ENCODE assay signal across 8 mouse cellular contexts in the genomic region with DNA sequence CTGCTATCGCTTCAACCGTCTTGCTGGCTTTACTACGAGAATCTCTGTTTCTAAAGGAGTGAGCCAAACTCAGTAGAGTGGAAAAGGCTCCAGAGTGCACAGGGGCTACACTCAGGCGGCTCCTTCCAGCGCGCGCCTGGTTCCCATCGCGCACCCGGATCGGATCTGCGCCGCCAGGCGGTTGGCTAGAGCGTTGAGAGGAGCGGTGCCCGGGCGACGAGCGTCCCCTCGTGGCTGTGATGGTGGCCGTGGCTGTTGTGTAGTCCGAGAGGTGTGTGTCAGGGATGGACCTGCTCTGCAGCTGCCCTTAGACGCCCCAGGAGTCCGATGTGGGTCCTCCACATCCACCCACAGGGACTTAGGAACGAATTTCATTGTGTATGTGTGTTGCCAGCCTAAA. TPM values are rescaled to one million over a fixed set of nuclear protein-coding genes. Genes with fewer than 3 reads are reported as not detected.
DNase-seq lines count a peak whose midpoint lies in the region; ATAC-seq and TF ChIP-seq lines count a peak whose summit lies in the region.

Gene Abca14, plus strand, starts transcription at position 173 of the 400 bp plus-strand sequence.

- 14% methylated on average over 26 of the region's 26 CpGs for WGBS in spleen, adult 2 months
- WGBS in forebrain, embryonic 11.5 days = 4% methylated on average over 26 of the region's 26 CpGs
- WGBS in heart, embryonic 13.5 days = 6% methylated on average over 26 of the region's 26 CpGs
- WGBS in kidney, embryonic 15.5 days = 5% methylated on average over 26 of the region's 26 CpGs
- WGBS in limb, embryonic 12.5 days = 6% methylated on average over 26 of the region's 26 CpGs
- WGBS in midbrain, embryonic 13.5 days = 3% methylated on average over 26 of the region's 26 CpGs
- 6% methylated on average over 26 of the region's 26 CpGs for WGBS in stomach, embryonic 15.5 days

- H3K27ac ChIP-seq in spleen, adult 2 months (ENCODE audit: insufficient read depth, low read length) = no peak within 1 kb of the TSS
- H3K27ac ChIP-seq in forebrain, embryonic 11.5 days (ENCODE audit: low read depth, low read length) = no peak within 1 kb of the TSS
- no peak within 1 kb of the TSS for H3K27ac ChIP-seq in heart, embryonic 13.5 days (replicated peaks)
- H3K27ac ChIP-seq in kidney, embryonic 15.5 days = no peak within 1 kb of the TSS
- no peak within 1 kb of the TSS for H3K27ac ChIP-seq in limb, embryonic 12.5 days
- no peak within 1 kb of the TSS for H3K27ac ChIP-seq in midbrain, embryonic 13.5 days
- H3K27ac ChIP-seq in stomach, embryonic 15.5 days = no peak within 1 kb of the TSS

- no peak for TF ChIP-seq POLR2A in spleen, adult 2 months (IDR thresholded peaks at IDR 0.05; ENCODE audit: low read depth, low read length)

- H3K4me3 ChIP-seq in spleen, adult 2 months (ENCODE audit: extremely low read depth, insufficient read depth, insufficient read length) = no peak within 1 kb of the TSS
- H3K4me3 ChIP-seq in forebrain, embryonic 11.5 days (ENCODE audit: low read depth, low read length) = no peak within 1 kb of the TSS
- no peak within 1 kb of the TSS for H3K4me3 ChIP-seq in heart, embryonic 13.5 days
- H3K4me3 ChIP-seq in kidney, embryonic 15.5 days (replicated peaks) = no peak within 1 kb of the TSS
- H3K4me3 ChIP-seq in limb, embryonic 12.5 days (replicated peaks) = no peak within 1 kb of the TSS
- H3K4me3 ChIP-seq in midbrain, embryonic 13.5 days (replicated peaks) = no peak within 1 kb of the TSS
- H3K4me3 ChIP-seq in stomach, embryonic 15.5 days (replicated peaks) = no peak within 1 kb of the TSS

- no peak within 1 kb of the TSS for H3K4me2 ChIP-seq in forebrain, embryonic 11.5 days (ENCODE audit: low read depth, low read length, severe bottlenecking)
- H3K4me2 ChIP-seq in heart, embryonic 13.5 days = peak within 1 kb of the TSS; percentile 35
- peak within 1 kb of the TSS; percentile 27; the same call in 1 of the 2 replicates for H3K4me2 ChIP-seq in kidney, embryonic 15.5 days
- H3K4me2 ChIP-seq in limb, embryonic 12.5 days = no peak within 1 kb of the TSS
- H3K4me2 ChIP-seq in midbrain, embryonic 13.5 days (replicated peaks) = no peak within 1 kb of the TSS
- H3K4me2 ChIP-seq in stomach, embryonic 15.5 days = peak within 1 kb of the TSS; percentile 32; the same call in 1 of the 2 replicates

- TF ChIP-seq CTCF in spleen, adult 2 months (IDR thresholded peaks at IDR 0.05; ENCODE audit: extremely low read depth, insufficient read depth, insufficient read length, insufficient replicate concordance) = 0 out of 2 replicates have a peak, but pooled peaks have one; percentile 27

- H3K36me3 ChIP-seq in spleen, adult 2 months (ENCODE audit: control insufficient read depth, insufficient read depth, low read length) = no peaks in the 10 kb centered on the region
- no peaks in the 10 kb centered on the region for H3K36me3 ChIP-seq in forebrain, embryonic 11.5 days (ENCODE audit: control insufficient read depth, insufficient read depth, low read length)
- no peaks in the 10 kb centered on the region for H3K36me3 ChIP-seq in heart, embryonic 13.5 days
- no peaks in the 10 kb centered on the region for H3K36me3 ChIP-seq in kidney, embryonic 15.5 days
- H3K36me3 ChIP-seq in limb, embryonic 12.5 days = no peaks in the 10 kb centered on the region
- H3K36me3 ChIP-seq in midbrain, embryonic 13.5 days = no peaks in the 10 kb centered on the region
- H3K36me3 ChIP-seq in stomach, embryonic 15.5 days = no peaks in the 10 kb centered on the region

- DNase-seq in spleen, adult 2 months (ENCODE audit: low read depth in 1 of 2, low spot score in 2 of 2) = no peak
- no peak for DNase-seq in spleen, postnatal 36 days (ENCODE audit: low spot score in 2 of 2)
- peak; percentile 89 for DNase-seq in forebrain, embryonic 11.5 days (ENCODE audit: low spot score)

- peak; percentile 87 for ATAC-seq in forebrain, embryonic 11.5 days (replicated peaks; ENCODE audit: low FRiP score)
- peak; percentile 53; the same call in 1 of the 2 replicates for ATAC-seq in heart, embryonic 13.5 days (ENCODE audit: extremely low read depth, insufficient number of reproducible peaks, low FRiP score, low TSS enrichment)
- peak; percentile 91 for ATAC-seq in kidney, embryonic 15.5 days (replicated peaks; ENCODE audit: low FRiP score)
- peak; percentile 79 for ATAC-seq in limb, embryonic 12.5 days (ENCODE audit: insufficient number of reproducible peaks, insufficient read depth, low FRiP score, low TSS enrichment, low read depth)
- peak; percentile 88 for ATAC-seq in midbrain, embryonic 13.5 days
- ATAC-seq in stomach, embryonic 15.5 days (ENCODE audit: insufficient read depth, low FRiP score, low read depth) = peak; percentile 59; the same call in 1 of the 2 replicates

- H3K9ac ChIP-seq in forebrain, embryonic 11.5 days (ENCODE audit: low read length) = no peak within 1 kb of the TSS
- H3K9ac ChIP-seq in heart, embryonic 13.5 days = no peak within 1 kb of the TSS
- H3K9ac ChIP-seq in kidney, embryonic 15.5 days = no peak within 1 kb of the TSS
- no peak within 1 kb of the TSS for H3K9ac ChIP-seq in limb, embryonic 12.5 days (replicated peaks)
- H3K9ac ChIP-seq in midbrain, embryonic 13.5 days (replicated peaks) = no peak within 1 kb of the TSS
- no peak within 1 kb of the TSS for H3K9ac ChIP-seq in stomach, embryonic 15.5 days

- H3K4me1 ChIP-seq in spleen, adult 2 months (ENCODE audit: control insufficient read depth, insufficient read depth, insufficient read length) = no peaks in the 10 kb centered on the region
- H3K4me1 ChIP-seq in forebrain, embryonic 11.5 days (replicated peaks; ENCODE audit: control insufficient read depth, insufficient read depth, low read length) = peaks cover 4% of the 10 kb centered on the region; the same call in 1 of the 2 replicates
- H3K4me1 ChIP-seq in heart, embryonic 13.5 days = peaks cover 14% of the 10 kb centered on the region
- peaks cover 21% of the 10 kb centered on the region for H3K4me1 ChIP-seq in kidney, embryonic 15.5 days
- H3K4me1 ChIP-seq in limb, embryonic 12.5 days (replicated peaks) = peaks cover 9% of the 10 kb centered on the region
- peaks cover 18% of the 10 kb centered on the region for H3K4me1 ChIP-seq in midbrain, embryonic 13.5 days (replicated peaks)
- H3K4me1 ChIP-seq in stomach, embryonic 15.5 days = peaks cover 8% of the 10 kb centered on the region; the same call in 1 of the 2 replicates

- no peaks in the 10 kb centered on the region for H3K9me3 ChIP-seq in forebrain, embryonic 11.5 days (ENCODE audit: control insufficient read depth, low read length)
- no peaks in the 10 kb centered on the region for H3K9me3 ChIP-seq in heart, embryonic 13.5 days
- no peaks in the 10 kb centered on the region for H3K9me3 ChIP-seq in kidney, embryonic 15.5 days (replicated peaks)
- H3K9me3 ChIP-seq in limb, embryonic 12.5 days = no peaks in the 10 kb centered on the region
- H3K9me3 ChIP-seq in midbrain, embryonic 13.5 days = no peaks in the 10 kb centered on the region
- no peaks in the 10 kb centered on the region for H3K9me3 ChIP-seq in stomach, embryonic 15.5 days

- H3K27me3 ChIP-seq in spleen, adult 2 months (ENCODE audit: control insufficient read depth, insufficient read depth, low read length) = no peaks in the 10 kb centered on the region
- H3K27me3 ChIP-seq in forebrain, embryonic 11.5 days (ENCODE audit: control insufficient read depth, insufficient read depth, low read length) = peaks cover 18% of the 10 kb centered on the region
- peaks cover 54% of the 10 kb centered on the region for H3K27me3 ChIP-seq in heart, embryonic 13.5 days (replicated peaks)
- H3K27me3 ChIP-seq in kidney, embryonic 15.5 days = peaks cover 23% of the 10 kb centered on the region
- peaks cover 40% of the 10 kb centered on the region for H3K27me3 ChIP-seq in limb, embryonic 12.5 days
- H3K27me3 ChIP-seq in midbrain, embryonic 13.5 days = peaks cover 47% of the 10 kb centered on the region
- peaks cover 19% of the 10 kb centered on the region for H3K27me3 ChIP-seq in stomach, embryonic 15.5 days (replicated peaks)

RNA-seq across cellular contexts. Expression of gene Abca14, which starts in this region (rescaled TPM):
- not detected in 2 replicates for polyA plus RNA-seq in spleen, adult 2 months (2012; rRNA removed)
- polyA plus RNA-seq in forebrain, embryonic 11.5 days (2014; fragmentation: Nextera tagmentation; extraction: Ambion mirVana) = not detected in 2 replicates
- polyA plus RNA-seq in heart, embryonic 13.5 days (2015; fragmentation: Nextera tagmentation; extraction: Ambion mirVana) = not detected in 2 replicates
- 0.22 TPM in 1 of 2 replicates, not detected in the other for polyA plus RNA-seq in kidney, embryonic 15.5 days (2015; fragmentation: Nextera tagmentation; extraction: Ambion mirVana)
- not detected in 2 replicates for polyA plus RNA-seq in limb, embryonic 12.5 days (2016; fragmentation: Nextera tagmentation; extraction: Ambion mirVana)
- polyA plus RNA-seq in midbrain, embryonic 13.5 days (2015; fragmentation: Nextera tagmentation; extraction: Ambion mirVana) = not detected in 2 replicates
- polyA plus RNA-seq in stomach, embryonic 15.5 days (2015; fragmentation: Nextera tagmentation; extraction: Ambion mirVana) = not detected in 2 replicates

Comparison
In these comparisons a context has a peak if more than half of its experiments do, and no peak if none do; other contexts are left out.
1. Peak in DNase-seq and ATAC-seq in forebrain, embryonic 11.5 days; RNA of the gene not detected or under 1 TPM.
2. Peak in ATAC-seq and H3K4me2 ChIP-seq in heart, embryonic 13.5 days; RNA of the gene not detected or under 1 TPM.
3. Peak in ATAC-seq and H3K4me2 ChIP-seq in kidney, embryonic 15.5 days; RNA of the gene not detected or under 1 TPM.
4. Peak in ATAC-seq in limb, embryonic 12.5 days; RNA of the gene not detected or under 1 TPM.
5. Peak in ATAC-seq in midbrain, embryonic 13.5 days; RNA of the gene not detected or under 1 TPM.
6. Peak in ATAC-seq and H3K4me2 ChIP-seq in stomach, embryonic 15.5 days; RNA of the gene not detected or under 1 TPM.